Mouse (Mus musculus): ENCODE measurements at regions not wholly inside any gene's neighbourhood (a gene's known extent, or its start where the extent isn't known, plus 50 kb on each side); places are given as distances from the start of the nearest gene placed in this dataset.

GRCm38 (mm10) chr2:163151016-163151415, 51.9 kb upstream of the Tox2 start:
- Histone ChIP-seq H3K27ac (ENCODE audit: low read depth, low read length) (no peak overlapping the region), H3K27me3 (ENCODE audit: insufficient read depth, low read length) (no peaks in the 10 kb centered on the region), H3K4me3 (ENCODE audit: low read depth, low read length) (no peak overlapping the region), H3K4me2 (ENCODE audit: low read depth, low read length, poor library complexity, severe bottlenecking) (no peak overlapping the region), H3K36me3 (ENCODE audit: insufficient read depth, low read length) (no peaks in the 10 kb centered on the region), H3K9me3 (ENCODE audit: low read length) (no peaks in the 10 kb centered on the region), H3K4me1 (ENCODE audit: insufficient read depth, low read length) (peaks cover 8% of the 10 kb centered on the region; the same call in 1 of the 2 replicates), H3K9ac (replicated peaks; ENCODE audit: low read length, poor library complexity, severe bottlenecking) (no peak overlapping the region)
- ATAC-seq (ENCODE audit: low FRiP score), result no peak
- DNase-seq (ENCODE audit: low spot score), result no peak
- 63% methylated on average over 15 of the region's 15 CpGs for WGBS
- TF ChIP-seq CTCF (IDR thresholded peaks at IDR 0.05), result no peak

- no peak overlapping the region for H3K9ac ChIP-seq (replicated peaks; ENCODE audit: low read length, poor library complexity, severe bottlenecking)
- no peak overlapping the region for H3K4me3 ChIP-seq (ENCODE audit: low read depth, low read length)
- H3K27ac ChIP-seq (ENCODE audit: low read depth, low read length), result peak overlapping the region; percentile 62
- H3K9me3 ChIP-seq (ENCODE audit: low read length), result no peaks in the 10 kb centered on the region
- DNase-seq (ENCODE audit: low spot score) (peak; percentile 94), ATAC-seq (ENCODE audit: low FRiP score) (peak; percentile 79)
- TF ChIP-seq CTCF (IDR thresholded peaks at IDR 0.05), result no peak
- no peaks in the 10 kb centered on the region for H3K27me3 ChIP-seq (ENCODE audit: insufficient read depth, low read length)
- WGBS, result 28% methylated on average over 22 of the region's 22 CpGs
- 0 out of 2 replicates have a peak overlapping the region, but pooled peaks have one; percentile 7 for H3K4me2 ChIP-seq (ENCODE audit: low read depth, low read length, poor library complexity, severe bottlenecking)
- H3K36me3 ChIP-seq (ENCODE audit: insufficient read depth, low read length), result no peaks in the 10 kb centered on the region
- H3K4me1 ChIP-seq (ENCODE audit: insufficient read depth, low read length), result peaks cover 8% of the 10 kb centered on the region; the same call in 1 of the 2 replicates
These were observed 50.4 kb upstream of the Tox2 start for GRCm38 (mm10) chr2:163152340-163153033.

All from midbrain, postnatal 0 days (tissue).